Mouse (Mus musculus): ENCODE data around the gene Upk3bl. TPM values are rescaled to one million over a fixed set of nuclear protein-coding genes. Genes with fewer than 3 reads are reported as not detected.

Gene Upk3bl
- polyA plus RNA-seq, 1 experiment from 2014 or later, result 2.7 TPM

DNA sequence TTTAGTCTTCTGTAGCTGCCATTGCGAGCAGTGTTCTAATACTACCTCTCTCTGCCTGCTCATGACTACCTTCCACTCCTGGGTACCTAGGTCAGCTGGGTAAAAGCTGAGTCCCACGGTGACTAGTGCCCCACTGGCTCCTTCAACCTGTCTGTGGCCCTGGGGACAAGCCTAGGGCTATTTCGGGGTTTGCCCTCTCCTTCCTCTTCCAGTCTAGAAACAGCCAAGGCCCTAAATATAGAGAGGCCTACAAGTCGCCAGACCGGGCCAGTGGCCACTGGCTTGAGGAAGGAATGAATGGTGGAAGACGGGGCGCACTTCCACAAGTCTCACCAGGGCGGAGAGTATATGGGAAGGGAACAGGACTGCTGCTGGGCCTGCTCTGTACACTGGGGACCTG is 32.0 kb downstream of the Upk3bl start:
- Histone ChIP-seq H3K27me3 (ENCODE audit: control insufficient read depth, insufficient read depth, low read length) (peaks cover 10% of the 10 kb centered on the region), H3K4me1 (replicated peaks; ENCODE audit: control insufficient read depth, insufficient read depth, low read length) (peaks cover 6% of the 10 kb centered on the region; the same call in 1 of the 2 replicates), H3K4me2 (replicated peaks; ENCODE audit: low read depth, low read length) (no peak overlapping the region), H3K27ac (ENCODE audit: low read depth, low read length) (no peak overlapping the region), H3K9me3 (ENCODE audit: control insufficient read depth, low read length) (no peaks in the 10 kb centered on the region), H3K36me3 (ENCODE audit: control insufficient read depth, insufficient read depth, low read length) (no peaks in the 10 kb centered on the region), H3K4me3 (ENCODE audit: low read depth, low read length) (no peak overlapping the region), H3K9ac (ENCODE audit: low read depth, low read length) (no peak overlapping the region)
- 94% methylated on average over 8 of the region's 8 CpGs for WGBS
- no peak for DNase-seq (ENCODE audit: low spot score)
- ATAC-seq (ENCODE audit: low FRiP score), result no peak

DNA sequence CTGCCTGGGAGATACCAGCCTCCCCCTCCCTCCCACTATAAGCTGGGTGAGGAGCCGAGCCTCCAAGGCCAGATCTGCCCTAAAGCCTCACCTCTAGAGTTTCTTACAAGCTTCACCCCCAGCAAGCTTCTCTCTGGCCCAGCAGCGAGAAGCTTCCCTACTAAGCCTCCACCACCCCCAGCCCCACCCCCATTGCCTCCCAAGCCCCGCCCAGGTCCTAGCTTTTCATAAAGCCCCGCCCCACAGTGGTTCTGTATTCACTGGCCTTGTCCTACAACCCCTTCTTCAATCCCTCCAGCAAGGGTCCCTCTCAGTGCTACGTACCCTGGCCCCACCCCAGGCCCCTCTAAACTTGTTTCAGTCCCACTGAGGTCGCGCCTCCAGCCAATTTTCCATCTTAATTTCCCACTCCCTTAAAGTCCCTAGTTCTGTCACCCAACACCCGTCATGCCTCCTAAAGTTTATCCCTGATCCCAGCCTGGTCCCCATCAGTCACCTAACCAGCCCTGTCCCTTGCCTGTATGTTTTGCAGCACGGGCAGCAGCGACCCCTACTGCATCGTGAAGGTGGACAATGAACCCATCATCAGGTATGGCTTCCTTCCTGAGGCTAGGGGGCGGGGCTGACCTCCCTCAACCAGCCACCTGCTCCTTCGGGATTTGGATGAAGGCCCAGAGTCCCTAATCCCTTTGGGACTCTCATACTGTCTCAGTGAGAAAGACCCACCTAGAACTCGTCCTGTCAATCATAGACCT is 34.7 kb downstream of the Upk3bl start:
- Histone ChIP-seq H3K36me3 (ENCODE audit: control insufficient read depth, insufficient read depth, low read length) (no peaks in the 10 kb centered on the region), H3K4me1 (replicated peaks; ENCODE audit: control insufficient read depth, insufficient read depth, low read length) (peaks cover 6% of the 10 kb centered on the region; the same call in 1 of the 2 replicates), H3K9me3 (ENCODE audit: control insufficient read depth, low read length) (no peaks in the 10 kb centered on the region), H3K4me2 (replicated peaks; ENCODE audit: low read depth, low read length) (no peak overlapping the region), H3K4me3 (ENCODE audit: low read depth, low read length) (no peak overlapping the region), H3K27me3 (ENCODE audit: control insufficient read depth, insufficient read depth, low read length) (peaks cover 10% of the 10 kb centered on the region), H3K27ac (ENCODE audit: low read depth, low read length) (no peak overlapping the region), H3K9ac (ENCODE audit: low read depth, low read length) (no peak overlapping the region)
- 14% methylated on average over 14 of the region's 14 CpGs for WGBS
- ATAC-seq (ENCODE audit: low FRiP score), result no peak
- no peak for DNase-seq (ENCODE audit: low spot score)

DNA sequence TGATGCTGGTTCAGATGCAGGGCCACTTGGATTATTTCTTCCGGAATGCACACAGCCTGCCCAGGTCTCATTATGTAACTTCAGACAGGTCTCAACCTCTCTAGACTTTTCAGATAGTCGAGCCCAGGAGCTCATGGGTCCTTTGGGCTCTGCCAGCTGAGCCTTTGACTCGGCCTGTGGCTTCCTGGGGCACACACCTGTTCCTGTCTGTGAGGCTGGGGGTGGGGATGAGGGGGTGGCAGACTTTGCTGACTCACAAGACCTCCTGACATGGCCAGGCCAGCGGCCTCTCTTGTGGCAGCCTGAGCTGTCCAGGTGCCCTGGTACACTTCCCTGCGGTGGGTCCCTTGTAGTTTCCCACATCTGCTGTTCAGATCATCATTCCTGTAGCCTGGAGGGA is 37.6 kb downstream of the Upk3bl start:
- H3K4me1 ChIP-seq (replicated peaks; ENCODE audit: control insufficient read depth, insufficient read depth, low read length), result no peaks in the 10 kb centered on the region
- ATAC-seq (ENCODE audit: low FRiP score), result no peak
- H3K36me3 ChIP-seq (ENCODE audit: control insufficient read depth, insufficient read depth, low read length), result no peaks in the 10 kb centered on the region
- no peak overlapping the region for H3K4me3 ChIP-seq (ENCODE audit: low read depth, low read length)
- H3K27ac ChIP-seq (ENCODE audit: low read depth, low read length), result no peak overlapping the region
- no peak overlapping the region for H3K4me2 ChIP-seq (replicated peaks; ENCODE audit: low read depth, low read length)
- DNase-seq (ENCODE audit: low spot score), result no peak
- H3K9me3 ChIP-seq (ENCODE audit: control insufficient read depth, low read length), result no peaks in the 10 kb centered on the region
- no peak overlapping the region for H3K9ac ChIP-seq (ENCODE audit: low read depth, low read length)
- WGBS, result 66% methylated on average over 5 of the region's 5 CpGs
- no peaks in the 10 kb centered on the region for H3K27me3 ChIP-seq (ENCODE audit: control insufficient read depth, insufficient read depth, low read length)

DNA sequence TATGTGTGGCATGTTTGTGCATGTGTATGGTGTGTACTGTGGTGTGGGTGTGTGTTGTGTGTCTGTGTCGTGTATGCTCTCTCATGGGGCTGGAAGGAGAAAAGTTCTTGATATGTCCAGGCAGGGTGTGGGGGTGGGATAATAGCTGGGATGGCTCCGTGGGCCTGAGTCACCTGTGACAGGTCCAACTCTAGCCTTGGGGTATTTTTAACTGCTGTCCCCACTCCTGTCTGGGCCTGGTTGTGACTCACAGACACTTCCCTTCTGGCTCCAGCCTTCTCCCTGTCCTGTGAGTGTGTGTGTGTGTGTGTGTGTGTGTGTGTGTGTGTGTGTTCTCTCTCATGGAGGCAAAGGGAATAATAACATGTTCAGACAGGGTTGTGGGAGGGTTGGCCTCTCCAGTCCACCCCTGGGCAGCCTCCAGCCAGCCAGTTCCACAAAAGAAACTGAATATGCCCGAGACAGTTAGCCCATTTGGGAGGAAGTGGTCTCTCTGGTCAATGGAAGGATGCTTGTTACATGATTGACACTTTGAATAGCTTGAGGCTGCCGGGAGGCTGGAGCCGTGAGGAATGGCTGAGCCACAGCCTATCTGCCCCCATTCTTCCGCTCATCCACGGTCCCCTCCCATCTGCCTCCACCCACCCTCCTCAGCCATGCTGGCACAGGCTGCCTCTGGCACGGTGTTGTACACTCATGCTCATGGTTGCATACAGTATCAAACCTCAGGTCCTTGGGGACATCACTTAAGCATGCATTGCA is 40.1 kb downstream of the Upk3bl start:
- Histone ChIP-seq H3K4me1 (replicated peaks; ENCODE audit: control insufficient read depth, insufficient read depth, low read length) (no peaks in the 10 kb centered on the region), H3K36me3 (ENCODE audit: control insufficient read depth, insufficient read depth, low read length) (no peaks in the 10 kb centered on the region), H3K27me3 (ENCODE audit: control insufficient read depth, insufficient read depth, low read length) (no peaks in the 10 kb centered on the region), H3K9me3 (ENCODE audit: control insufficient read depth, low read length) (no peaks in the 10 kb centered on the region), H3K4me3 (ENCODE audit: low read depth, low read length) (no peak overlapping the region), H3K4me2 (replicated peaks; ENCODE audit: low read depth, low read length) (no peak overlapping the region), H3K9ac (ENCODE audit: low read depth, low read length) (no peak overlapping the region), H3K27ac (ENCODE audit: low read depth, low read length) (no peak overlapping the region)
- 46% methylated on average over 8 of the region's 8 CpGs for WGBS
- DNase-seq (ENCODE audit: low spot score) (no peak), ATAC-seq (ENCODE audit: low FRiP score) (no peak)

DNA sequence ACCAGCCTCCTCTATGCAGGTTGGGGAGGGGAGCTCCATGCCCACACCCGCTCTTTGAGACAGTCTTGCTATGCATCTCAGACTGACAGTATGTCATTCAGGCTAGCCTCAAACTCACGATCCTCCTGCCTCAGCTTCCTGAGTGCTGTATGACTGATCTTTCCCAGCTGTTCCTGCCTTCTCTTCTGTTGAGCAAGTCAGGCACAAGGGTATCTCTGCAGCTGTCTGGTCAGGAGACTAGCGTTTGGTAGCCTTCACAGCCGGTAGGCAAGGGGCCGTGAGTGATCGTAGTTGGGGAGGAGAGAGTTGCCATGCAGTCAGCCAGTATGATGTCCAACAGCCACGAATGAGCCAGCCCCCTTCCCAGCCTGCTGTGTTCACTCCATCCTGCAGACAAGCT is 40.8 kb downstream of the Upk3bl start:
- H3K36me3 ChIP-seq (ENCODE audit: control insufficient read depth, insufficient read depth, low read length), result no peaks in the 10 kb centered on the region
- WGBS, result 76% methylated on average over 7 of the region's 7 CpGs
- DNase-seq (ENCODE audit: low spot score), result no peak
- ATAC-seq (ENCODE audit: low FRiP score), result no peak
- no peaks in the 10 kb centered on the region for H3K9me3 ChIP-seq (ENCODE audit: control insufficient read depth, low read length)
- no peak overlapping the region for H3K9ac ChIP-seq (ENCODE audit: low read depth, low read length)
- H3K27me3 ChIP-seq (ENCODE audit: control insufficient read depth, insufficient read depth, low read length), result no peaks in the 10 kb centered on the region
- H3K27ac ChIP-seq (ENCODE audit: low read depth, low read length), result no peak overlapping the region
- no peaks in the 10 kb centered on the region for H3K4me1 ChIP-seq (replicated peaks; ENCODE audit: control insufficient read depth, insufficient read depth, low read length)
- H3K4me2 ChIP-seq (replicated peaks; ENCODE audit: low read depth, low read length), result no peak overlapping the region
- no peak overlapping the region for H3K4me3 ChIP-seq (ENCODE audit: low read depth, low read length)

DNA sequence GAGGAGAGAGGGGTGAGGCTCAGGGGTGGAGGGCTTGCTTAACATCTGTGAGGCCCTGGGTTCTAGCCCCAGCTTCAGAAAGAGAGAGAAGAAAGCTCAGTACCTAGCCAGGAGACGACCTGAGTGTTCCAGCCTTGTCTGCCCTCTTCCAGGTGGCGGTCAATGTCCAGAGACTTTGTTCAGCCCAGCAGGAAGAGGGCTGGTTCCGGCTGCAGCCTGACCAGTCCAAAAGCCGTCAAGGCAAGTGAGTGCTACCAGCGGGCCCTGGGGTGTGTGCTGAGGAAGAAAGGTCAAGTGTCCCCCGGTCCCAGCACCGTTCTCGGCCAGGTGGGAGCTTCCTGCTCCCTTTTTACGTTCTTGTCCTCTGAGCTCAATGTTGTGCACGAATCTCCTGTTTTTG is 44.2 kb downstream of the Upk3bl start:
- Histone ChIP-seq H3K9me3 (ENCODE audit: control insufficient read depth, low read length) (no peaks in the 10 kb centered on the region), H3K4me2 (replicated peaks; ENCODE audit: low read depth, low read length) (no peak overlapping the region), H3K9ac (ENCODE audit: low read depth, low read length) (no peak overlapping the region), H3K4me1 (replicated peaks; ENCODE audit: control insufficient read depth, insufficient read depth, low read length) (peaks cover 4% of the 10 kb centered on the region; the same call in 1 of the 2 replicates), H3K27me3 (ENCODE audit: control insufficient read depth, insufficient read depth, low read length) (peaks cover 11% of the 10 kb centered on the region), H3K27ac (ENCODE audit: low read depth, low read length) (no peak overlapping the region), H3K36me3 (ENCODE audit: control insufficient read depth, insufficient read depth, low read length) (no peaks in the 10 kb centered on the region), H3K4me3 (ENCODE audit: low read depth, low read length) (no peak overlapping the region)
- no peak for DNase-seq (ENCODE audit: low spot score)
- ATAC-seq (ENCODE audit: low FRiP score), result no peak
- WGBS, result 77% methylated on average over 10 of the region's 10 CpGs

DNA sequence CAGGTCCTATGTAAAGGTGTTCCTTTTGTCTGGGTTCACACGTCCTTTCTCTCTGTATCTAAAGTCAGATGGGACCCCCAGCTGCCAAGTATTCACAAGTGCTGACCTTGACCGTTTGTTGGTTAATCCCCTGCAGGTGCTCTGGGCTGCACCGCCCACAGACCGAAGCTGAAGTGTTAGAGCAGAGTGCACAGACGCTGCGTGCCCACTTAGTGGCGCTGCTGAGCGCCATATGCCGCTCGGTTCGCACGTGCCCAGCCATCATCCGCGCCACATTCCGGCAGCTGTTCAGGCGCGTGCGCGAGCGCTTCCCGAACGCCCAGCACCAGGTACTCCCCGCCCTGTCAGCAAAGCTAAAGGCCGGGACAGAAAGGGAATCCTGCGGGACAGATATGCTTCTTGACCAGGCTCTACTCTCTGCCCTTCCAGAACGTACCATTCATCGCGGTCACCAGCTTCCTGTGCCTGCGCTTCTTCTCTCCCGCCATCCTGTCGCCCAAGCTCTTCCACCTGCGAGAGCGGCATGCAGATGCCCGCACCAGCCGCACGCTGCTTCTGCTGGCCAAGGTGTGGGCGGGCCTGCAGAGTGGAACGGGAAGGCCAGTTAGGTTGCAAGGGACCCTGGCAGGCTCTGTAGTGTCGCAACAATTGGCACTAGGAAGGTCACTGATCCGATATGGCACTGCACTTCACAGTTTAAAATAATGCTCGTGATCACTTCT is 48.0 kb downstream of the Upk3bl start:
- Histone ChIP-seq H3K27ac (ENCODE audit: low read depth, low read length) (no peak overlapping the region), H3K36me3 (ENCODE audit: control insufficient read depth, insufficient read depth, low read length) (no peaks in the 10 kb centered on the region), H3K4me1 (replicated peaks; ENCODE audit: control insufficient read depth, insufficient read depth, low read length) (peaks cover 4% of the 10 kb centered on the region; the same call in 1 of the 2 replicates), H3K27me3 (ENCODE audit: control insufficient read depth, insufficient read depth, low read length) (peaks cover 11% of the 10 kb centered on the region), H3K4me3 (ENCODE audit: low read depth, low read length) (peak overlapping the region; percentile 27), H3K9me3 (ENCODE audit: control insufficient read depth, low read length) (no peaks in the 10 kb centered on the region), H3K4me2 (replicated peaks; ENCODE audit: low read depth, low read length) (peak overlapping the region; percentile 44), H3K9ac (ENCODE audit: low read depth, low read length) (peak overlapping the region; percentile 40; the same call in 1 of the 2 replicates)
- DNase-seq (ENCODE audit: low spot score) (peak; percentile 89), ATAC-seq (ENCODE audit: low FRiP score) (peak; percentile 80)
- WGBS, result 7% methylated on average over 41 of the region's 41 CpGs

DNA sequence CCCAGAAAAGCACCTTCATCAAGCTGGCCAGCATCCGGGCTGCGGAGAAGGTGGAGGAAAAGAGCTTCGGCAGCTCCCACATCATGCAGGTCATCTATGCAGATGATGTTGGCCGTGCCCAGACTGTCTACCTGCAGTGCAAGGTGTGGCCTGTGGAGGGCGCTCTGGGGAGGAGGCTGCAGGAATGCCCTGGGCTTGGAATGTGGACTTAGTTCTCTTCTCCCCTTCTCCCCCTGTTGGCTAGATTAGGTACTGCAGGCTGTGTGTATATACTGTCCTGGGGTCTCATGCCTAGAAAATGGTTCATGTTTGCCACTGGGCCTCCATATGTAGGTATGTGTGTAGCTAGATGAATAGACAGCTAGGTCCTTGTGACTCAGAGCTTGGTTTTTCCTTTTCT is 50.2 kb downstream of the Upk3bl start:
- H3K4me1 ChIP-seq (replicated peaks; ENCODE audit: control insufficient read depth, insufficient read depth, low read length), result peaks cover 4% of the 10 kb centered on the region; the same call in 1 of the 2 replicates
- no peak overlapping the region for H3K4me3 ChIP-seq (ENCODE audit: low read depth, low read length)
- WGBS, result 82% methylated on average over 5 of the region's 5 CpGs
- H3K27me3 ChIP-seq (ENCODE audit: control insufficient read depth, insufficient read depth, low read length), result peaks cover 11% of the 10 kb centered on the region
- no peak overlapping the region for H3K27ac ChIP-seq (ENCODE audit: low read depth, low read length)
- DNase-seq (ENCODE audit: low spot score) (peak; percentile 49), ATAC-seq (ENCODE audit: low FRiP score) (no peak)
- H3K9ac ChIP-seq (ENCODE audit: low read depth, low read length), result no peak overlapping the region
- H3K36me3 ChIP-seq (ENCODE audit: control insufficient read depth, insufficient read depth, low read length), result no peaks in the 10 kb centered on the region
- no peaks in the 10 kb centered on the region for H3K9me3 ChIP-seq (ENCODE audit: control insufficient read depth, low read length)
- no peak overlapping the region for H3K4me2 ChIP-seq (replicated peaks; ENCODE audit: low read depth, low read length)
